Mouse (Mus musculus): ENCODE measurements at regions not wholly inside any gene's neighbourhood (a gene's known extent, or its start where the extent isn't known, plus 50 kb on each side); places are given as distances from the start of the nearest gene placed in this dataset.

- Histone ChIP-seq H3K4me1 (replicated peaks) (peaks cover 27% of the 10 kb centered on the region), H3K9me3 (replicated peaks) (no peaks in the 10 kb centered on the region), H3K9ac (no peak overlapping the region), H3K36me3 (no peaks in the 10 kb centered on the region), H3K27me3 (replicated peaks) (no peaks in the 10 kb centered on the region), H3K27ac (ENCODE audit: poor library complexity, severe bottlenecking) (no peak overlapping the region), H3K4me3 (no peak overlapping the region), H3K4me2 (no peak overlapping the region)
- WGBS, result 74% methylated on average over 6 of the region's 6 CpGs
- ATAC-seq (ENCODE audit: insufficient number of reproducible peaks, low FRiP score), result no peak
Measured at GRCm38 (mm10) chr1:71898198-71898597, 245.2 kb upstream of the Fn1 start.

DNA sequence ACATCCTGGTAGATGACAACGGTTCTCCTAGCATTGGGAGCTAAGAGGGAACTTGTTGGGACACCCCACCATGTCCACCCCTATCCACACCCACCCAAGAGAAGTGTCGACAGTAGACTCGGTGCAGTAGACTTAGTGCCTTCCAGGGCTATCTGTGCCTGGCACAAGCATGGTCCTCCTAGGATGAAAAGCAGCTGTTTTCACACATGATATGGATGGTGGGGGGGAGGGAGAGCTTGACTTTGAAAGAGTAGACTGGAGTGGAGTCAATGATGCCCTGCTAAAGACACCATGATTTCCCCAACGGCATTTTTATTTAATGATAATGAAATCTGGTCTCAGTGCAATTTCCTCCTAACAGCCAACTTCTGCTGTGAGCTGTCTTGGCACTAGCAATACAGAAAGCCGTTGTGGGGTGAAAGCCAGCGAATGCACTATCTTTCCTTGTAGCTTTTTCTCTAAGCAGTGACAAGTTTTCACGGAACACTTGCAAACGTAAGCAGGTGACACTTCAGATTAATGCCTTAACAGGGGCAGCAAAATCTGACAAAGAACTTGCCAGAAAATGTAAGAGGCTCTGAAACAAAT lies 244.6 kb upstream of the Fn1 start:
- H3K4me1 ChIP-seq (replicated peaks), result peaks cover 28% of the 10 kb centered on the region
- H3K9ac ChIP-seq, result no peak overlapping the region
- H3K27me3 ChIP-seq (replicated peaks), result no peaks in the 10 kb centered on the region
- H3K4me2 ChIP-seq, result no peak overlapping the region
- 0 out of 2 replicates have a peak, but pooled peaks have one; percentile 51 for ATAC-seq (ENCODE audit: insufficient number of reproducible peaks, low FRiP score)
- no peak overlapping the region for H3K4me3 ChIP-seq
- WGBS, result 25% methylated on average over 8 of the region's 8 CpGs
- H3K9me3 ChIP-seq (replicated peaks), result no peaks in the 10 kb centered on the region
- 0 out of 2 replicates have a peak overlapping the region, but pooled peaks have one; percentile 10 for H3K27ac ChIP-seq (ENCODE audit: poor library complexity, severe bottlenecking)
- no peaks in the 10 kb centered on the region for H3K36me3 ChIP-seq

GRCm38 (mm10) chr1:71896141-71896725 lies 243.2 kb upstream of the Fn1 start:
- no peak overlapping the region for H3K27ac ChIP-seq (ENCODE audit: poor library complexity, severe bottlenecking)
- no peak overlapping the region for H3K9ac ChIP-seq
- 61% methylated on average over 11 of the region's 11 CpGs for WGBS
- no peak overlapping the region for H3K4me2 ChIP-seq
- peaks cover 31% of the 10 kb centered on the region for H3K4me1 ChIP-seq (replicated peaks)
- H3K9me3 ChIP-seq (replicated peaks), result no peaks in the 10 kb centered on the region
- no peaks in the 10 kb centered on the region for H3K36me3 ChIP-seq
- no peak for ATAC-seq (ENCODE audit: insufficient number of reproducible peaks, low FRiP score)
- no peaks in the 10 kb centered on the region for H3K27me3 ChIP-seq (replicated peaks)
- H3K4me3 ChIP-seq, result no peak overlapping the region

DNA sequence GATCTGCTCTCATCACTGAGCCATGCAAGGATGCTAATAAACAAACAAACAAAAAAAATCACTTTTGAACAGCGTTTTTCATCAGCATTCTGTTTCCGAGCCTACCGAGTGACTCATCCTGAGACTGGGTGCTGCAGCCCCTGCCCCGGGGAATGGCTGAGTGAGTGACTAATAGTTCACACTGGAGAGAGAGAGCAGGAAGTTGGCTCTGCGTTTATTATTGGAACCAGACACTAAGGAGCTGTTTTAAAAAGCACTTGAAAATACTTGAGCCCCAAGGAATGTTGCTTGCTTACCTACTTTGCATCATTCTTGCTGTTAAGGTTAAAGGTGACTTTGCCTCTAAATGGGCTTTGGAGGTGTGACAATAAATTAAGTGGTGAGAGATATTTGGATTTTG lies 240.6 kb upstream of the Fn1 start:
- Histone ChIP-seq H3K4me2 (0 out of 2 replicates have a peak overlapping the region, but pooled peaks have one; percentile 18), H3K27ac (ENCODE audit: poor library complexity, severe bottlenecking) (no peak overlapping the region), H3K36me3 (no peaks in the 10 kb centered on the region), H3K9me3 (replicated peaks) (no peaks in the 10 kb centered on the region), H3K4me1 (replicated peaks) (peaks cover 28% of the 10 kb centered on the region), H3K4me3 (no peak overlapping the region), H3K9ac (no peak overlapping the region), H3K27me3 (replicated peaks) (no peaks in the 10 kb centered on the region)
- 0 out of 2 replicates have a peak, but pooled peaks have one; percentile 66 for ATAC-seq (ENCODE audit: insufficient number of reproducible peaks, low FRiP score)
- 19% methylated on average over 5 of the region's 5 CpGs for WGBS

DNA sequence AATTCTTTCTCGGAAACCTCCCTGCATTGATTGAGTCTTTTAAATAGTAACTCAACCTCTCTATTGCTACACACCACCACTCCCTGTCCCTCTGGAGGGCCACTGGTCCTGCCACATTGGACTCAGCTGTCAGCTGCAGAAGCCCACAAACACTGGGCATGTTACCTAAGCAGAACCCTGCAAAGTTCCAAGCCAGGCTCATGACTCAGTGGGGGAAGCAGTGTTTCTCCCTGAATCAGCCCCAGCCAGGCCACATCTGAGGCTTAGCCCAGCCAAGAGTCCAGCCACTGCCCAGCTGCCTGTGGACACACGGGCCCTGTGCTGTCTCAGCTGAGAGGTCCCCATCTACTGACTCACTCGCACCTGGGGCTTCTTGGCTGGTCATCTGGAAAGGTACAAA lies 234.8 kb upstream of the Fn1 start:
- Histone ChIP-seq H3K4me2 (no peak overlapping the region), H3K9me3 (replicated peaks) (no peaks in the 10 kb centered on the region), H3K4me1 (replicated peaks) (peaks cover 9% of the 10 kb centered on the region; the same call in 1 of the 2 replicates), H3K27me3 (replicated peaks) (no peaks in the 10 kb centered on the region), H3K4me3 (no peak overlapping the region), H3K9ac (no peak overlapping the region), H3K36me3 (no peaks in the 10 kb centered on the region), H3K27ac (ENCODE audit: poor library complexity, severe bottlenecking) (no peak overlapping the region)
- no peak for ATAC-seq (ENCODE audit: insufficient number of reproducible peaks, low FRiP score)
- 80% methylated on average over 3 of the region's 3 CpGs for WGBS

DNA sequence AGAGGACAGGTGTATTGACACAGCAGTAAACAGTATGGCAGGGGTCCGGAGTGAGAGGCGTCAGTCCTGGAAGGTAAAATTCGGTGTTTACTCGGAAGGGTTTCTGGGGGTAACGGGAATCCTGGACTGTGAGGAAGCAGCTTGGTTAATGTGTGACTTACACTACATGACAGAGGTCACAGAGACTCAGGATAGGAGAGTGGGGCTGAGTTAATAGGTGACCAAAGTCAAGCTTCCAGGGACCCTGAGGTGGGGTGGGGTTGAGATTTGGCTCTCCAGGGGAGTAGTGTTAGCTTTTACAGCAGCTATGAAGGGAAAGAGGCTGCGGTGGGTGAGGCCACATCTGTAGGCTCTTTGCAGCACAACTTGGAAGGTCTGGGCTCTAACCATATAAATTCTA lies 233.9 kb upstream of the Fn1 start:
- Histone ChIP-seq H3K9ac (no peak overlapping the region), H3K4me2 (no peak overlapping the region)
- WGBS, result 86% methylated on average over 6 of the region's 6 CpGs

DNA sequence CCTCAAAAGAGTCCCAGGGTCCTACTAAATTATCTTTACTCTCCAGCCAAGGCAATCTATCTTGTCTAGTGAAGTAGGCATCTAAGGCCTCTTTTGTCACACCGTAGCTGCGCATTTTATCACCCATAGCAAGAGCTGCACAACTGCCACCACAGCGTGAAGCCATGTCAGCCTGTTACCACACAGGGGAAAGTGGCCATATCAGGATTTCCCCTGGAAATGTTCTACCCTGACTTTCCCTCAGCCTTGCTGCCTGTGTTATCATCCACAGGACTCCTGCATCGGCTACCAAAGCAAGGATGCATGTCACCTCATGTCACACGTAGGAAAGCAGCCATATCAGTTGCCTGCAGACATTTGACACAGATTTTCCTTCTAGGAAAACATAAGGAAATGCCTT lies 233.2 kb upstream of the Fn1 start:
- no peak overlapping the region for H3K9ac ChIP-seq
- no peak overlapping the region for H3K27ac ChIP-seq (ENCODE audit: poor library complexity, severe bottlenecking)
- H3K4me2 ChIP-seq, result no peak overlapping the region
- H3K36me3 ChIP-seq, result no peaks in the 10 kb centered on the region
- H3K4me3 ChIP-seq, result no peak overlapping the region
- H3K9me3 ChIP-seq (replicated peaks), result no peaks in the 10 kb centered on the region
- peaks cover 8% of the 10 kb centered on the region; the same call in 1 of the 2 replicates for H3K4me1 ChIP-seq (replicated peaks)
- ATAC-seq (ENCODE audit: insufficient number of reproducible peaks, low FRiP score), result no peak
- 37% methylated on average over 5 of the region's 5 CpGs for WGBS
- H3K27me3 ChIP-seq (replicated peaks), result no peaks in the 10 kb centered on the region

More for the DNA sequence above, 233.9 kb upstream of the Fn1 start:
- Histone ChIP-seq H3K9me3 (replicated peaks) (no peaks in the 10 kb centered on the region), H3K4me3 (no peak overlapping the region), H3K36me3 (no peaks in the 10 kb centered on the region), H3K4me1 (replicated peaks) (peaks cover 9% of the 10 kb centered on the region; the same call in 1 of the 2 replicates), H3K27me3 (replicated peaks) (no peaks in the 10 kb centered on the region), H3K27ac (ENCODE audit: poor library complexity, severe bottlenecking) (no peak overlapping the region)
- ATAC-seq (ENCODE audit: insufficient number of reproducible peaks, low FRiP score), result no peak

GRCm38 (mm10) chr1:71881851-71882250 lies 228.9 kb upstream of the Fn1 start:
- no peaks in the 10 kb centered on the region for H3K27me3 ChIP-seq (replicated peaks)

GRCm38 (mm10) chr1:71881191-71881590 lies 228.2 kb upstream of the Fn1 start:
- Histone ChIP-seq H3K27me3 (replicated peaks) (no peaks in the 10 kb centered on the region), H3K4me2 (no peak overlapping the region), H3K27ac (ENCODE audit: poor library complexity, severe bottlenecking) (no peak overlapping the region), H3K9ac (no peak overlapping the region), H3K4me3 (no peak overlapping the region), H3K4me1 (replicated peaks) (peaks cover 16% of the 10 kb centered on the region; the same call in 1 of the 2 replicates), H3K36me3 (no peaks in the 10 kb centered on the region), H3K9me3 (replicated peaks) (no peaks in the 10 kb centered on the region)
- WGBS, result 75% methylated on average over 4 of the region's 4 CpGs
- ATAC-seq (ENCODE audit: insufficient number of reproducible peaks, low FRiP score), result no peak

More at GRCm38 (mm10) chr1:71881851-71882250, 228.9 kb upstream of the Fn1 start:
- Histone ChIP-seq H3K27ac (ENCODE audit: poor library complexity, severe bottlenecking) (no peak overlapping the region), H3K4me3 (no peak overlapping the region), H3K36me3 (no peaks in the 10 kb centered on the region), H3K4me2 (no peak overlapping the region), H3K9ac (no peak overlapping the region), H3K9me3 (replicated peaks) (no peaks in the 10 kb centered on the region), H3K4me1 (replicated peaks) (peaks cover 16% of the 10 kb centered on the region; the same call in 1 of the 2 replicates)
- ATAC-seq (ENCODE audit: insufficient number of reproducible peaks, low FRiP score), result no peak
- 87% methylated on average over 12 of the region's 12 CpGs for WGBS

DNA sequence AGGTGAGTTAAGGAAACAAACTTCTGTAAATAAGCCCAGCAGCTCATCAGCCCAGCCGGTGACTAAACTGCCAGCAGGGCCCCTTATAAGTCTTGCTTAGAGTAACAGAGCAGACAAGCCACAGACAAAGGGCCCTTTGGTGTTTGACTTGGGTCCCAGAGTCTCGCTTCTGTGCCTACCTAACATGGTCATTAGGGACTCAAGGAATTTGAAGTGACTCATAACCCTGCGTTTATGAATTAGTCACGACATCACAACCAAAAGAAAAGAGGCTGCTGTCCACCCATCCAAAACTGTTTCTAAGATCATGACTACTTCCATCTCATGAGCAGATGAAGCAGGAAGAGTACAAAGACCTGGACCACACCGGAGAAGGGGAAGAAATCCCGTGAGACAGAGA lies 227.5 kb upstream of the Fn1 start:
- WGBS, result 66% methylated on average over 6 of the region's 6 CpGs
- no peaks in the 10 kb centered on the region for H3K9me3 ChIP-seq (replicated peaks)
- peaks cover 11% of the 10 kb centered on the region; the same call in 1 of the 2 replicates for H3K4me1 ChIP-seq (replicated peaks)
- H3K36me3 ChIP-seq, result no peaks in the 10 kb centered on the region
- H3K9ac ChIP-seq, result no peak overlapping the region
- H3K4me3 ChIP-seq, result no peak overlapping the region
- no peak overlapping the region for H3K4me2 ChIP-seq
- no peak for ATAC-seq (ENCODE audit: insufficient number of reproducible peaks, low FRiP score)
- no peak overlapping the region for H3K27ac ChIP-seq (ENCODE audit: poor library complexity, severe bottlenecking)
- H3K27me3 ChIP-seq (replicated peaks), result no peaks in the 10 kb centered on the region

- no peak overlapping the region for H3K9ac ChIP-seq
- H3K9me3 ChIP-seq (replicated peaks), result no peaks in the 10 kb centered on the region
- H3K4me1 ChIP-seq (replicated peaks), result peaks cover 11% of the 10 kb centered on the region; the same call in 1 of the 2 replicates
- no peak overlapping the region for H3K4me2 ChIP-seq
- no peaks in the 10 kb centered on the region for H3K36me3 ChIP-seq
- ATAC-seq (ENCODE audit: insufficient number of reproducible peaks, low FRiP score), result no peak
- H3K4me3 ChIP-seq, result no peak overlapping the region
- no peaks in the 10 kb centered on the region for H3K27me3 ChIP-seq (replicated peaks)
- 81% methylated on average over 9 of the region's 9 CpGs for WGBS
- no peak overlapping the region for H3K27ac ChIP-seq (ENCODE audit: poor library complexity, severe bottlenecking)
Measured at GRCm38 (mm10) chr1:71876712-71877401, 223.9 kb upstream of the Fn1 start.

Data from heart, embryonic 12.5 days (tissue).